Comparison of ENCODE assay signal across 22 mouse cellular contexts in genomic region chr13:67743896-67744295, GRCm38 (mm10). TPM values are rescaled to one million over a fixed set of nuclear protein-coding genes. Genes with fewer than 3 reads are reported as not detected.
A peak's percentile ranks its signal among the peaks of the same experiment; 100 is the strongest.
DNase-seq lines count a peak whose midpoint lies in the region; ATAC-seq and TF ChIP-seq lines count a peak whose summit lies in the region.
"Had no signal": no experiment of that assay in that cellular context is flagged by ENCODE, and none has a peak within 500 bp of the region (broad histone marks: within the 10 kb centered on the region; RNA-seq: fewer than 3 reads in every experiment).

No protein-coding gene starts in this region.

- no peak for TF ChIP-seq EP300 in ES-Bruce4 (IDR thresholded peaks at IDR 0.05; ENCODE audit: insufficient read depth, low read depth, low read length)

- H3K9ac ChIP-seq in ES-Bruce4 (ENCODE audit: low read depth, poor library complexity, severe bottlenecking) (peak overlapping the region; percentile 96), ES-E14 (ENCODE audit: insufficient read depth, low read depth, low read length, poor library complexity, severe bottlenecking) (no peak overlapping the region)
- H3K9ac ChIP-seq in midbrain, postnatal 0 days (replicated peaks; ENCODE audit: low read length, poor library complexity, severe bottlenecking) = no peak overlapping the region
- H3K9ac ChIP-seq: embryonic facial prominence, embryonic 12.5 days; forebrain, embryonic 13.5 days; forebrain, embryonic 15.5 days; forebrain, postnatal 0 days had no signal

- 91% methylated on average over 9 of the region's 9 CpGs for WGBS in midbrain, postnatal 0 days

- no peaks in the 10 kb centered on the region for H3K36me3 ChIP-seq in testis, adult 2 months (ENCODE audit: control insufficient read depth, insufficient read depth, low read length)
- H3K36me3 ChIP-seq in ES-Bruce4 (ENCODE audit: control insufficient read depth, insufficient read depth, low read length, poor library complexity, severe bottlenecking) (no peaks in the 10 kb centered on the region; the same call in 1 of the 2 replicates), ES-E14 (ENCODE audit: control insufficient read depth, insufficient read depth, low read length, poor library complexity, severe bottlenecking) (no peaks in the 10 kb centered on the region)
- peaks cover 12% of the 10 kb centered on the region for H3K36me3 ChIP-seq in midbrain, postnatal 0 days (ENCODE audit: insufficient read depth, low read length)

- H3K4me1 ChIP-seq in testis, adult 2 months (ENCODE audit: control insufficient read depth, insufficient read depth, low read length) = peaks cover 2% of the 10 kb centered on the region; the same call in 1 of the 2 replicates
- H3K4me1 ChIP-seq in ES-Bruce4 (ENCODE audit: control insufficient read depth, insufficient read depth, low read length) (no peaks in the 10 kb centered on the region), ES-E14 (ENCODE audit: control insufficient read depth in 2 of 2, insufficient read depth in 2 of 2, low read length in 2 of 2, poor library complexity in 1 of 2) (peaks cover 0 to 5% of the 10 kb centered on the region in 2 experiments; a peak in 3 of 4 replicates)
- no peaks in the 10 kb centered on the region for H3K4me1 ChIP-seq in midbrain, postnatal 0 days (ENCODE audit: insufficient read depth, low read length)
- H3K4me1 ChIP-seq: embryonic facial prominence, embryonic 10.5 days; embryonic facial prominence, embryonic 12.5 days; forebrain, embryonic 13.5 days; forebrain, embryonic 15.5 days had no signal

- no peak overlapping the region for H3K4me2 ChIP-seq in midbrain, postnatal 0 days (ENCODE audit: low read depth, low read length, poor library complexity, severe bottlenecking)
- H3K4me2 ChIP-seq: embryonic facial prominence, embryonic 12.5 days; forebrain, embryonic 13.5 days; forebrain, embryonic 15.5 days had no signal

- H3K27me3 ChIP-seq in testis, adult 2 months (ENCODE audit: control insufficient read depth, insufficient read depth, low read length) = no peaks in the 10 kb centered on the region
- H3K27me3 ChIP-seq in ES-Bruce4 (ENCODE audit: control insufficient read depth, insufficient read depth, low read length, poor library complexity, severe bottlenecking) = no peaks in the 10 kb centered on the region
- H3K27me3 ChIP-seq in midbrain, postnatal 0 days (ENCODE audit: insufficient read depth, low read length) = no peaks in the 10 kb centered on the region
- H3K27me3 ChIP-seq: embryonic facial prominence, embryonic 12.5 days; forebrain, embryonic 13.5 days; forebrain, embryonic 15.5 days had no signal

- no peak for ATAC-seq in midbrain, postnatal 0 days (ENCODE audit: low FRiP score)
- ATAC-seq: forebrain, embryonic 13.5 days; forebrain, embryonic 15.5 days; forebrain, postnatal 0 days had no signal

- TF ChIP-seq POLR2A in testis, adult 2 months (IDR thresholded peaks at IDR 0.05; ENCODE audit: control insufficient read depth, low read depth, low read length) = no peak; the same call in 1 of the 2 replicates
- no peak for TF ChIP-seq POLR2A in ES-Bruce4 (IDR thresholded peaks at IDR 0.05; ENCODE audit: insufficient read depth, low read length)

- no peak overlapping the region for H3K27ac ChIP-seq in testis, adult 2 months (ENCODE audit: control insufficient read depth, insufficient read depth, low read depth, low read length)
- H3K27ac ChIP-seq in ES-Bruce4 (ENCODE audit: insufficient read depth, low read length) = peak overlapping the region; percentile 94
- peak overlapping the region; percentile 2; the same call in 1 of the 2 replicates for H3K27ac ChIP-seq in ES-E14 (ENCODE audit: insufficient read depth, low read depth, low read length, poor library complexity, severe bottlenecking)
- no peak overlapping the region for H3K27ac ChIP-seq in midbrain, postnatal 0 days (ENCODE audit: low read depth, low read length)
- H3K27ac ChIP-seq: embryonic facial prominence, embryonic 10.5 days; embryonic facial prominence, embryonic 12.5 days; forebrain, embryonic 13.5 days; forebrain, embryonic 15.5 days had no signal

- no peak for TF ChIP-seq CTCF in testis, adult 2 months (IDR thresholded peaks at IDR 0.05; ENCODE audit: control insufficient read depth, insufficient read depth, insufficient replicate concordance, low read depth, low read length)
- no peak for TF ChIP-seq CTCF in ES-Bruce4 (IDR thresholded peaks at IDR 0.05; ENCODE audit: low read depth, low read length)
- no peak for TF ChIP-seq CTCF in midbrain, postnatal 0 days (IDR thresholded peaks at IDR 0.05)

- H3K9me3 ChIP-seq in ES-Bruce4 (replicated peaks; ENCODE audit: control insufficient read depth, insufficient read depth, low read length, poor library complexity, severe bottlenecking) (no peaks in the 10 kb centered on the region; the same call in 1 of the 2 replicates), ES-E14 (ENCODE audit: control insufficient read depth, insufficient read depth, low read depth, low read length) (no peaks in the 10 kb centered on the region)
- H3K9me3 ChIP-seq in midbrain, postnatal 0 days (ENCODE audit: low read length) = 0 out of 2 replicates have a peak, but pooled peaks cover 4% of the 10 kb centered on the region

- no peak for DNase-seq in testis, postnatal 14 days (ENCODE audit: low spot score)
- DNase-seq in ES-E14 (ENCODE audit: low read depth, low spot score) = no peak
- peak; percentile 59 for DNase-seq in ZHBTc4 (ENCODE audit: low read depth, low spot score)
- DNase-seq in frontal cortex, adult 2 months (ENCODE audit: extremely low spot score in 1 of 2, low spot score in 1 of 2) = no peak
- DNase-seq in ovary, postnatal 10 days (ENCODE audit: low spot score) = no peak
- DNase-seq in midbrain, postnatal 0 days (ENCODE audit: low spot score) = no peak
- DNase-seq: adrenal gland, adult 2 months; adrenal gland, postnatal 14 days; adrenal gland, postnatal 36 days; cerebellum, adult 11-12 months; cerebellum, adult 2 months; cerebellum, adult 9-10 months; cerebellum, postnatal 10 days; cerebellum, postnatal 25 days; forebrain, postnatal 0 days had no signal

- peak overlapping the region; percentile 85 for H3K4me3 ChIP-seq in testis, adult 2 months (ENCODE audit: control insufficient read depth, low read depth, low read length)
- H3K4me3 ChIP-seq in ES-Bruce4 (ENCODE audit: low read depth, low read length) = peak overlapping the region; percentile 98
- H3K4me3 ChIP-seq in ES-E14 (ENCODE audit: insufficient read depth in 1 of 2, low read depth in 1 of 2, low read length in 2 of 2, poor library complexity in 1 of 2, severe bottlenecking in 1 of 2) = peak overlapping the region in 1 of 2 experiments; percentile 59; a peak in 2 of 4 replicates
- H3K4me3 ChIP-seq in midbrain, postnatal 0 days (ENCODE audit: low read depth, low read length) = no peak overlapping the region
- H3K4me3 ChIP-seq: embryonic facial prominence, embryonic 10.5 days; embryonic facial prominence, embryonic 12.5 days; forebrain, embryonic 13.5 days; forebrain, embryonic 15.5 days had no signal

- in situ Hi-C loops in ES-E14 (cut with MboI; ENCODE audit: low sequenced_read_pairs in 2 of 2, unreplicated experiment in 2 of 2) = no loop called here

TF ChIP-seq in ES-E14, 5 proteins besides CTCF, POLR2A, EP300 and RAD21:
- TF ChIP-seq HCFC1 (IDR thresholded peaks at IDR 0.05; ENCODE audit: borderline replicate concordance, insufficient read depth, low read length) (no peak), CHD2 (IDR thresholded peaks at IDR 0.05; ENCODE audit: low read depth, low read length) (no peak), ZNF384 (IDR thresholded peaks at IDR 0.05; ENCODE audit: low read depth, low read length) (no peak), ZC3H11A (IDR thresholded peaks at IDR 0.05; ENCODE audit: borderline replicate concordance, low read depth, low read length) (no peak), MAFK (IDR thresholded peaks at IDR 0.05; ENCODE audit: insufficient read depth, low read depth, low read length) (no peak)
TF ChIP-seq in ES-E14: peak in this region for 0.

RNA-seq across cellular contexts. Expression of gene Zfp85, which starts 11.1 kb away (rescaled TPM):
- 0.22 and 0.41 TPM in 2 replicates for polyA plus RNA-seq in testis, adult 2 months (2012; rRNA removed)
- polyA plus RNA-seq in ES-Bruce4 (2011; ENCODE audit: insufficient read depth, insufficient read length, low read depth, missing spikeins) = 4.4 and 5.5 TPM in 2 replicates
- 1.7 and 2.7 TPM in 2 replicates for total RNA-seq in ES-E14 (2012; rRNA removed)
- 3.1 and 3.9 TPM in 2 replicates for polyA plus RNA-seq in frontal cortex, adult 2 months (2012; rRNA removed)
- 5.4 and 6.1 TPM in 2 replicates for total RNA-seq in midbrain, postnatal 0 days (2014; rRNA removed)
- 3.6 and 4.0 TPM in 2 replicates for polyA plus RNA-seq in midbrain, postnatal 0 days (2015; fragmentation: Nextera tagmentation; extraction: Ambion mirVana)
- polyA plus RNA-seq: adrenal gland, adult 2 months had no signal

RNA-seq across cellular contexts. Expression of gene Zfp65, which starts 14.9 kb away (rescaled TPM):
- polyA plus RNA-seq in testis, adult 2 months (2012; rRNA removed) = 1.4 and 1.5 TPM in 2 replicates
- 12.1 and 12.6 TPM in 2 replicates for polyA plus RNA-seq in ES-Bruce4 (2011; ENCODE audit: insufficient read depth, insufficient read length, low read depth, missing spikeins)
- 19.2 and 22.9 TPM in 2 replicates for total RNA-seq in ES-E14 (2012; rRNA removed)
- 4.5 and 5.0 TPM in 2 replicates for polyA plus RNA-seq in frontal cortex, adult 2 months (2012; rRNA removed)
- 9.5 and 14.5 TPM in 2 replicates for total RNA-seq in midbrain, postnatal 0 days (2014; rRNA removed)
- polyA plus RNA-seq in midbrain, postnatal 0 days (2015; fragmentation: Nextera tagmentation; extraction: Ambion mirVana) = 4.4 TPM in 2 replicates

RNA-seq across cellular contexts. Expression of gene Zfp493, which starts 35.6 kb away (rescaled TPM):
- 0.37 and 0.51 TPM in 2 replicates for polyA plus RNA-seq in testis, adult 2 months (2012; rRNA removed)
- polyA plus RNA-seq in ES-Bruce4 (2011; ENCODE audit: insufficient read depth, insufficient read length, low read depth, missing spikeins) = 15.5 and 16.6 TPM in 2 replicates
- 6.1 and 6.4 TPM in 2 replicates for total RNA-seq in ES-E14 (2012; rRNA removed)
- polyA plus RNA-seq in frontal cortex, adult 2 months (2012; rRNA removed) = 2.4 and 3.9 TPM in 2 replicates
- total RNA-seq in midbrain, postnatal 0 days (2014; rRNA removed) = 1.5 and 2.3 TPM in 2 replicates
- 1.3 and 2.0 TPM in 2 replicates for polyA plus RNA-seq in midbrain, postnatal 0 days (2015; fragmentation: Nextera tagmentation; extraction: Ambion mirVana)
- total RNA-seq: MEL had no signal

RNA-seq across cellular contexts. Expression of gene Zfp738, which starts 57.0 kb away (rescaled TPM):
- 1.4 and 1.9 TPM in 2 replicates for polyA plus RNA-seq in testis, adult 2 months (2012; rRNA removed)
- 19.1 and 21.6 TPM in 2 replicates for polyA plus RNA-seq in ES-Bruce4 (2011; ENCODE audit: insufficient read depth, insufficient read length, low read depth, missing spikeins)
- total RNA-seq in ES-E14 (2012; rRNA removed) = 12.8 and 16.6 TPM in 2 replicates
- 12.4 and 14.3 TPM in 2 replicates for polyA plus RNA-seq in frontal cortex, adult 2 months (2012; rRNA removed)
- 12.6 and 22.2 TPM in 2 replicates for total RNA-seq in midbrain, postnatal 0 days (2014; rRNA removed)
- polyA plus RNA-seq in midbrain, postnatal 0 days (2015; fragmentation: Nextera tagmentation; extraction: Ambion mirVana) = 7.9 and 10.5 TPM in 2 replicates

Comparison
In these comparisons a context has a peak if more than half of its experiments do, and no peak if none do; other contexts are left out.
1. H3K27ac ChIP-seq: peak in ES-Bruce4 (single experiment) and ES-E14 (single experiment); none in testis, adult 2 months (single experiment) and midbrain, postnatal 0 days (single experiment).